Mouse (Mus musculus): Measurements from ENCODE around the gene Piga. TPM values are rescaled to one million over a fixed set of nuclear protein-coding genes. Genes with fewer than 3 reads are reported as not detected.

Piga gene
- total and polyA plus RNA-seq, 3 experiments, result 1.0 to 28.4 (median 27.4) TPM

DNA sequence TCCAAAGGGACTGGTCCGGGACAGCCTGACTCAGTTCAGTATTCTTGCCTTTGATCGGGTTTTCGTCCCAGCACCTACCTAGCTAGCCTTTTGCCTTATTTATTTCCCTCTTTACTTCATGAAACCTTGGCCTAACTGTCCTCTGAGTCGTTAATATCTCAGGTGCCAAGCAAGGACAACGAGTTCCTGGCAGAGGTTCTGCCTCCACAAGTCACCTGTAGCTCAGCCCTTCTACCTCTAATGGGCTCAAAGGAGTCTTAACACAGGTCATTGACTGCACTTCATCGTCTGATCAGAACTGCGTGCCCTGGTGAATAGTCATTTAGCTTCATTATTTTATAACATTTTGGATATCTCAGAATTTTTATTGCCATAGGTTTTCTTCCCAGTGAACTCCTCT lies 19.9 kb downstream of the Piga start:
- no peak for DNase-seq (ENCODE audit: low spot score)
- no peaks in the 10 kb centered on the region for H3K27me3 ChIP-seq (ENCODE audit: insufficient read depth, low read length)
- peaks cover 11% of the 10 kb centered on the region for H3K36me3 ChIP-seq (replicated peaks)
- no peaks in the 10 kb centered on the region for H3K4me1 ChIP-seq (ENCODE audit: insufficient read depth, low read depth, low read length)
- no peak for ATAC-seq (ENCODE audit: extremely low read depth, insufficient number of reproducible peaks, low FRiP score, poor library complexity, severe bottlenecking)
- TF ChIP-seq TAL1 (conservative IDR thresholded peaks at IDR 0.05; ENCODE audit: low read depth, low read length) (no peak), POLR2AphosphoS5 (IDR thresholded peaks at IDR 0.05; ENCODE audit: insufficient replicate concordance, low read depth, low read length) (no peak), GATA2 (IDR thresholded peaks at IDR 0.05; ENCODE audit: borderline replicate concordance, low read depth, low read length) (no peak), GATA1 (IDR thresholded peaks at IDR 0.05; ENCODE audit: borderline replicate concordance, low read length) (no peak), CTCF (IDR thresholded peaks at IDR 0.05; ENCODE audit: low read depth, low read length) (no peak)
- no peak overlapping the region for H3K4me3 ChIP-seq (ENCODE audit: low read depth, low read length)
- no peaks in the 10 kb centered on the region for H3K9me3 ChIP-seq (replicated peaks)

DNA sequence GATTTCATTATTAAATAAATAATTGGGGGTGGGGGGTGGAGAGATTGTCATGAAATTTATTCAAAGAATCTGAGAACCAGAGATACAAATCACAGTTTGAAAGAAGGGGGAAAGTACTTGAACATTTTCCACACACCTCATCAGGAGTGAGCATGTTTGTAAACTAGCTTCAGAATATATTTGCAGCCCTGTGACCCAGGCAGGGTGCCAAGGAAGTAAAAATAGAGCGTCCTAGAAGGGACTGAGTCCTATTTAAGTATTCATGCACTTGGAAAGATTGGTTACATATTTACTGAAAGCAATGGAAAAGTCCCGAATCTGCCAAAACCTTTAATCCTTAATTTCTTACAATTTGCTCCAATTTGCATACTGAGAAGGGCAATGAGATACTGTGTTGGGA lies 20.6 kb downstream of the Piga start:
- Histone ChIP-seq H3K4me1 (ENCODE audit: insufficient read depth, low read depth, low read length) (no peaks in the 10 kb centered on the region), H3K4me3 (ENCODE audit: low read depth, low read length) (no peak overlapping the region), H3K36me3 (replicated peaks) (peaks cover 7% of the 10 kb centered on the region), H3K27me3 (ENCODE audit: insufficient read depth, low read length) (no peaks in the 10 kb centered on the region), H3K9me3 (replicated peaks) (no peaks in the 10 kb centered on the region)
- TF ChIP-seq GATA1 (IDR thresholded peaks at IDR 0.05; ENCODE audit: borderline replicate concordance, low read length) (no peak), TAL1 (conservative IDR thresholded peaks at IDR 0.05; ENCODE audit: low read depth, low read length) (no peak), GATA2 (IDR thresholded peaks at IDR 0.05; ENCODE audit: borderline replicate concordance, low read depth, low read length) (no peak), CTCF (IDR thresholded peaks at IDR 0.05; ENCODE audit: low read depth, low read length) (no peak), POLR2AphosphoS5 (IDR thresholded peaks at IDR 0.05; ENCODE audit: insufficient replicate concordance, low read depth, low read length) (no peak)
- ATAC-seq (ENCODE audit: extremely low read depth, insufficient number of reproducible peaks, low FRiP score, poor library complexity, severe bottlenecking), result no peak
- DNase-seq (ENCODE audit: low spot score), result no peak

DNA sequence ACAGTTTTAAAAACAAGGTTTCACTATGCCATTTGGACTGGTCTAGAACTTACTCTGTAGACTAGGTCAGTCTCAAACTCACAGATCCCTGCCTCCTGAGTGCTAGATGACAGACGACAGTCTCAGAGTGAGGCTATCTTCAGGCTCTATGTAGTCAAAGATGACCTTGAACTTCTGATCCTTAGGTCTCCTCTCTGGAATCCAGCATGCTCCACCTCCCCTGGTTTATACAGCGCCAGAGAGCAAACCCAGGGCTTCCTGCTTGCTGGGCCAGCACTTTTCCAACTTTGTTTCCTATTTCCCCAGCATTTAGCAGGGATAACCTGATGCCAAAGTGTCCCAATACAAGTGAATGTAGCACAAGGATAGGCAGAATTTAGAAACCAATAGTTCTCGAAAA lies 21.1 kb downstream of the Piga start:
- H3K27me3 ChIP-seq (ENCODE audit: insufficient read depth, low read length), result no peaks in the 10 kb centered on the region
- H3K4me3 ChIP-seq (ENCODE audit: low read depth, low read length), result no peak overlapping the region
- peaks cover 4% of the 10 kb centered on the region for H3K36me3 ChIP-seq (replicated peaks)
- TF ChIP-seq CTCF (IDR thresholded peaks at IDR 0.05; ENCODE audit: low read depth, low read length) (no peak), GATA1 (IDR thresholded peaks at IDR 0.05; ENCODE audit: borderline replicate concordance, low read length) (no peak), GATA2 (IDR thresholded peaks at IDR 0.05; ENCODE audit: borderline replicate concordance, low read depth, low read length) (no peak), POLR2AphosphoS5 (IDR thresholded peaks at IDR 0.05; ENCODE audit: insufficient replicate concordance, low read depth, low read length) (no peak), TAL1 (conservative IDR thresholded peaks at IDR 0.05; ENCODE audit: low read depth, low read length) (no peak)
- DNase-seq (ENCODE audit: low spot score) (no peak), ATAC-seq (ENCODE audit: extremely low read depth, insufficient number of reproducible peaks, low FRiP score, poor library complexity, severe bottlenecking) (no peak)
- no peaks in the 10 kb centered on the region for H3K9me3 ChIP-seq (replicated peaks)
- H3K4me1 ChIP-seq (ENCODE audit: insufficient read depth, low read depth, low read length), result no peaks in the 10 kb centered on the region

DNA sequence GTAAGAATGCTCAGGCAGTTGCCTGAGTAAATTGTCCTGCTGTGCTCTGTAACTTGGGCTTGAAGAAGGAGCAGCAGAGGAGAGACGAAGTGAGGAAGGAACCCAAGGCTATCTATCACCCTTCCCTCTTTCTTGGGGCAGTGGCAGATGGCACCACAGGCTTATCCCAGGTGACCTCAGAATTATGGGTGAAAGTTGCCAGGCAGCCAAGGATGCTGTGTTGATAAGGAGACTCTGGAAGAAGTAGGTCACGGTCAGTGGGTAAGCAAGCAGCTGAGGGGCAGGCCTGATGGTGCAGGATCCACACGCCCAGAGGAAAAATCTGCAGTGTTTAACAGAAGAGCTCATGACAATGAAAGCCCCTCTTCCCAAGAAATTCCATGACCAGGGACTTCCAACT lies 21.7 kb downstream of the Piga start:
- no peak for TF ChIP-seq POLR2AphosphoS5 (IDR thresholded peaks at IDR 0.05; ENCODE audit: insufficient replicate concordance, low read depth, low read length)
- no peak for TF ChIP-seq GATA2 (IDR thresholded peaks at IDR 0.05; ENCODE audit: borderline replicate concordance, low read depth, low read length)
- no peak for TF ChIP-seq CTCF (IDR thresholded peaks at IDR 0.05; ENCODE audit: low read depth, low read length)
- no peak for TF ChIP-seq TAL1 (conservative IDR thresholded peaks at IDR 0.05; ENCODE audit: low read depth, low read length)
- TF ChIP-seq GATA1 (IDR thresholded peaks at IDR 0.05; ENCODE audit: borderline replicate concordance, low read length), result no peak
- no peak for ATAC-seq (ENCODE audit: extremely low read depth, insufficient number of reproducible peaks, low FRiP score, poor library complexity, severe bottlenecking)
- no peaks in the 10 kb centered on the region for H3K9me3 ChIP-seq (replicated peaks)
- H3K4me3 ChIP-seq (ENCODE audit: low read depth, low read length), result no peak overlapping the region
- no peaks in the 10 kb centered on the region for H3K36me3 ChIP-seq (replicated peaks)
- 0 out of 2 replicates have a peak, but pooled peaks cover 4% of the 10 kb centered on the region for H3K4me1 ChIP-seq (ENCODE audit: insufficient read depth, low read depth, low read length)
- no peaks in the 10 kb centered on the region for H3K27me3 ChIP-seq (ENCODE audit: insufficient read depth, low read length)
- DNase-seq (ENCODE audit: low spot score), result no peak

DNA sequence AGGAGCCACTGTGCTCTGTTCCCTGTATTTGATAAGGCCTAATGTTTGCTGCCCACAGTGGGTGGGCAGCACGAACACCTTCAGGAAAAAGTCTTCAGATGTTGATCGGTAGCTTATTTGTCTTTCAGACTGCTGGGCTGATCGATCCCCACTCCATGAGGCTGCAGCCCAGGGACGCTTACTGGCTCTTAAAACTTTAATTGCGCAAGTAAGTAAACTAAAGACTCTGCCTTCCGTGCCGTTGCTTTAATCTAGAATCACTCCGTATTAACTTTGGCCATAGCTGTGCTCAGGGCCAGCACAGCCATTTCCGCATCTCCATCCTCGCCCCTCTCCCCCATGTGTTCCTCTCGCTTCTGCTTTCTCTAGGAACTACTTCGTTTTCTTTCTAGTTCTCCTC lies 26.0 kb downstream of the Piga start:
- TF ChIP-seq POLR2AphosphoS5 (IDR thresholded peaks at IDR 0.05; ENCODE audit: insufficient replicate concordance, low read depth, low read length), result no peak
- TF ChIP-seq GATA2 (IDR thresholded peaks at IDR 0.05; ENCODE audit: borderline replicate concordance, low read depth, low read length), result no peak
- TF ChIP-seq TAL1 (conservative IDR thresholded peaks at IDR 0.05; ENCODE audit: low read depth, low read length), result no peak
- no peak for TF ChIP-seq CTCF (IDR thresholded peaks at IDR 0.05; ENCODE audit: low read depth, low read length)
- TF ChIP-seq GATA1 (IDR thresholded peaks at IDR 0.05; ENCODE audit: borderline replicate concordance, low read length), result no peak
- no peaks in the 10 kb centered on the region for H3K9me3 ChIP-seq (replicated peaks)
- no peaks in the 10 kb centered on the region for H3K36me3 ChIP-seq (replicated peaks)
- no peaks in the 10 kb centered on the region for H3K27me3 ChIP-seq (ENCODE audit: insufficient read depth, low read length)
- ATAC-seq (ENCODE audit: extremely low read depth, insufficient number of reproducible peaks, low FRiP score, poor library complexity, severe bottlenecking) (no peak), DNase-seq (ENCODE audit: low spot score) (no peak)
- H3K4me1 ChIP-seq (ENCODE audit: insufficient read depth, low read depth, low read length), result peaks cover 20% of the 10 kb centered on the region
- no peak overlapping the region for H3K4me3 ChIP-seq (ENCODE audit: low read depth, low read length)

DNA sequence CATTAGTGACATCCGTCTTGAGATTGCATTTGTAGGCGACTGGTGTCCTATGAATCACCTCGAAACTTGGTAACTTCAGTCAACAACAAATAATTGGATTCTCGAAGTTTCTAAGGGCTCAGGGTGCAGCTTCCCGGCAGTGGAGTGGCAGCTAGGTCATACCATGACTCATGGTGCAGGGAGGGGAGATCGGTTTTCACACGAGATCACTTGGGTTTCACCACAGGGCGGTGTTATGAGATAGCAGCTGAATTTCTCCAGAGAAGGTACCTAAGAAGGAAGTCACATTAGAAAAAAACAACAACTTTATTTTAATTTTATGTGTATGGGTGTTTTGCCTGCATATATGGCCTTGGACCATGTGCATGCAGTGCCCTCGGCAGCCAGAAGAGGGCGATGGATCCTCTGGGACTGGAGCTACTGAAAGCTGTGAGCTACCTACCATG lies 26.5 kb downstream of the Piga start:
- peaks cover 20% of the 10 kb centered on the region for H3K4me1 ChIP-seq (ENCODE audit: insufficient read depth, low read depth, low read length)
- H3K4me3 ChIP-seq (ENCODE audit: low read depth, low read length), result no peak overlapping the region
- no peak for ATAC-seq (ENCODE audit: extremely low read depth, insufficient number of reproducible peaks, low FRiP score, poor library complexity, severe bottlenecking)

More for the DNA sequence above, 26.5 kb downstream of the Piga start:
- Histone ChIP-seq H3K36me3 (replicated peaks) (no peaks in the 10 kb centered on the region), H3K9me3 (replicated peaks) (no peaks in the 10 kb centered on the region), H3K27me3 (ENCODE audit: insufficient read depth, low read length) (no peaks in the 10 kb centered on the region)
- DNase-seq (ENCODE audit: low spot score), result no peak
- TF ChIP-seq GATA2 (IDR thresholded peaks at IDR 0.05; ENCODE audit: borderline replicate concordance, low read depth, low read length) (no peak), CTCF (IDR thresholded peaks at IDR 0.05; ENCODE audit: low read depth, low read length) (no peak), GATA1 (IDR thresholded peaks at IDR 0.05; ENCODE audit: borderline replicate concordance, low read length) (no peak), POLR2AphosphoS5 (IDR thresholded peaks at IDR 0.05; ENCODE audit: insufficient replicate concordance, low read depth, low read length) (no peak), TAL1 (conservative IDR thresholded peaks at IDR 0.05; ENCODE audit: low read depth, low read length) (no peak)
